Mouse (Mus musculus) limb, embryonic 15.5 days (tissue): ENCODE data around the gene Pdlim3. TPM values are rescaled to one million over a fixed set of nuclear protein-coding genes. Genes with fewer than 3 reads are reported as not detected.

ENCODE experiments used
- ATAC-seq: fragments of 200-750 bp; cut with Nextera tagmentation; 2 replicates; pipeline ENCODE4 v1.8.0; 2017; ENCODE audit warnings: low read depth, moderate TSS enrichment; ENCODE audit not compliant: insufficient number of reproducible peaks, low FRiP score, low TSS enrichment
- H3K27ac ChIP-seq: fragments of 300-500 bp; sonication (generic); 2 replicates; pipeline ENCODE4 v1.5.1; 2015; ENCODE audit warnings: moderate library complexity, mild to moderate bottlenecking, inconsistent platforms
- H3K27me3 ChIP-seq: fragments of 300-500 bp; sonication (generic); 2 replicates; pipeline ENCODE4 v1.6.1; 2015; ENCODE audit warnings: inconsistent platforms
- H3K36me3 ChIP-seq: fragments of 300-500 bp; sonication (generic); 2 replicates; pipeline ENCODE4 v1.6.1; 2015; ENCODE audit warnings: inconsistent platforms
- H3K4me1 ChIP-seq: fragments of 300-500 bp; sonication (generic); 2 replicates; pipeline ENCODE4 v1.6.1; 2015; ENCODE audit warnings: inconsistent platforms
- H3K4me2 ChIP-seq: fragments of 300-500 bp; sonication (generic); 2 replicates; pipeline ENCODE4 v1.6.1; 2015; ENCODE audit warnings: mild to moderate bottlenecking, inconsistent platforms
- H3K4me3 ChIP-seq: fragments of 300-500 bp; sonication (generic); 2 replicates; pipeline ENCODE4 v1.5.1; 2015; ENCODE audit warnings: mild to moderate bottlenecking, inconsistent platforms
- H3K9ac ChIP-seq: fragments of 300-500 bp; sonication (generic); 2 replicates; pipeline ENCODE4 v1.6.1; 2015; ENCODE audit warnings: inconsistent platforms
- H3K9me3 ChIP-seq: fragments of 300-500 bp; sonication (generic); 2 replicates; pipeline ENCODE4 v1.6.1; 2016; ENCODE audit warnings: inconsistent platforms
- WGBS: fragments of 180-500 bp; shearing (Covaris S2); methylation state at CpG from one replicate; pipeline ENCODE4 v1.1.7; 2015; 5-methylcytosine and 5-hydroxymethylcytosine counted together
- polyA plus RNA-seq: library from polyadenylated mRNA; unstranded; fragments of >200 nt; fragmentation: Nextera tagmentation; extraction: Ambion mirVana; gene quantifications from 2 replicates; pipeline ENCODE4 v1.2.1, GENCODE M21; 2015

The Pdlim3 gene
- polyA plus RNA-seq, 1 experiment from 2014 or later: 83.4 TPM

DNA sequence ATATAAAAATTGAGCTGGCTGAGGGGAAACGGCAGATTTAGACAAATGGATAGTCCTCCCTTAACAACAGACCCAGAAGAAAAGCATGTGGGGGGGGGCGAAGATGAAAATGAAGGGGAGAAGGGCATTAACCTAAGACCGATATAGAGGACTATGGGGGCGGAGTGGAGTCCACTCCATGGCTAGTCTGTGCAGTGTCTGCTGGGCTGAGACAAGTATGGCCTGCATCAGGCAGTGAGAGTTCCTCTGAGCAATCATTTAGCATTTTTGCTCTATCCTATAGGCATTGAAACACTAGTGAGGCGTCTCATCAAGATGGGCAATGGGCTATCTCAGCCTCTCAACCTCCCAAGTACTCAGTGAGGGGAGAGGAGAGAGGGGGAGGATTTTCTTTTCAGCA is 8.9 kb upstream of the Pdlim3 start:
- Histone ChIP-seq H3K27ac (no peak overlapping the region), H3K4me3 (no peak overlapping the region), H3K9me3 (no peaks in the 10 kb centered on the region), H3K9ac (no peak overlapping the region), H3K27me3 (no peaks in the 10 kb centered on the region), H3K36me3 (no peaks in the 10 kb centered on the region), H3K4me1 (peaks cover 25% of the 10 kb centered on the region), H3K4me2 (no peak overlapping the region)
- ATAC-seq: no peak
- 75% methylated on average over 5 of the region's 5 CpGs for WGBS

DNA sequence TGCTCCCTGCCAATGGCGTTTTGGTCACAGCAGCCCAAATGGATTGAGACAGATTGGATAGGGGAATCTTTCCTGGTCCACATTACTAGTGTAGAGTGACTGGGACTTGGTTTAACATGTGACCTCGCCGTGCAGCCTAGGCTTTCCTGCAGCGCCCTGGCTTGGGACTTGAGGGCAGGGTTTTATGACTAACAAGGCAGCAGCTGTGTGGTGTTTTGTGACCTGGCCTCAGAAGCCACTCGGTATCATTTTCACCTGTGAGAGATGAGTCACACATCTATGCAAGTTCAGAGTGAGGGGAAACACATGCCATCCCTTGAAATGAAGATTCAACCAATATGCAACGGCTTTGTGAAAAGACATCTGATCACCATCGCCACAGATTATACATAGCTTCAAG is 7.6 kb upstream of the Pdlim3 start:
- H3K9ac ChIP-seq: no peak overlapping the region
- no peaks in the 10 kb centered on the region for H3K36me3 ChIP-seq
- H3K9me3 ChIP-seq: no peaks in the 10 kb centered on the region
- H3K27ac ChIP-seq: no peak overlapping the region
- no peak overlapping the region for H3K4me2 ChIP-seq
- 79% methylated on average over 7 of the region's 7 CpGs for WGBS
- no peak for ATAC-seq
- H3K4me1 ChIP-seq: peaks cover 16% of the 10 kb centered on the region
- H3K27me3 ChIP-seq: no peaks in the 10 kb centered on the region
- no peak overlapping the region for H3K4me3 ChIP-seq

DNA sequence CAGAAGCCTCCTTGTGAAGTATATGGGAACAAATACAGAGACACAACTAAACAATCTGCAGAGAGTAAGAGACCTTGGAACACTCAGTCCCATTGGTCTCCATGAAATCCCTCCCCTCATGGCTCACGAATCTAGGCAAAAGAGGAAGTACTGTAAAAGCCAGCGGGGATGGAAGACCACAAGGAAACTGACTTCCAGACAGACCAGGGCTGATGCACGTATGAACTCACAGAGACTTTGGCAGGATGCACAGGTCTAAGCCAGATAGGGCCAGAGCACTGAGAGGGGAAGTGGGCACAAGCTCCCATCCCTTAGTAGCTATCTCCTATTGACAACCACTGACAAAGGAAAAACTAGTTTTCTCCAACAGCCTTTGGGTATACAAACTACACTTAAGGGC is 4.8 kb upstream of the Pdlim3 start:
- Histone ChIP-seq H3K9ac (no peak overlapping the region), H3K36me3 (no peaks in the 10 kb centered on the region), H3K4me1 (peaks cover 17% of the 10 kb centered on the region), H3K4me2 (no peak overlapping the region), H3K27me3 (peaks cover 3% of the 10 kb centered on the region; the same call in 1 of the 2 replicates), H3K4me3 (no peak overlapping the region), H3K9me3 (no peaks in the 10 kb centered on the region), H3K27ac (no peak overlapping the region)
- WGBS: 86% methylated on average over 3 of the region's 3 CpGs
- ATAC-seq: no peak

DNA sequence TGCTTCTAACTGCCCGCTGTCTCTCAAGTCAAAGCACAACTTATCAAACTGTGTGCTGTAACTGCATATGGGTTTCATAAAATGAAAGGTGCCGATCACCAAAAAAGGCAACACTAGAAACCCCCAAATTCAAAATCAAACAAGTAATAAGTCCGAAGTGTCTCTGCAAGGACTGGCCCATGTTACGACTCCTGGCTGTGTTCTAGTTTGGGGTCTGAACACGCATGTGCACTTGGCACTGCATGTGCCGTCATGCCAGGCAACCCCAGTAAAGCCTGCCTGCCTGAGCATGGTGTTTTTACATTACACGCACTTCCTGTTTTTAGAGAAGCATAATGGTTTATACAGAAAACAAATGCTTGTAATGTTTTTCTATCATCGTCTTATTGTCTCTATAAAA is 3.5 kb upstream of the Pdlim3 start:
- H3K36me3 ChIP-seq: no peaks in the 10 kb centered on the region
- H3K4me2 ChIP-seq: no peak overlapping the region
- peaks cover 3% of the 10 kb centered on the region; the same call in 1 of the 2 replicates for H3K27me3 ChIP-seq
- H3K27ac ChIP-seq: no peak overlapping the region
- no peaks in the 10 kb centered on the region for H3K9me3 ChIP-seq
- ATAC-seq: no peak
- no peak overlapping the region for H3K9ac ChIP-seq
- H3K4me1 ChIP-seq: peaks cover 13% of the 10 kb centered on the region
- WGBS: 79% methylated on average over 8 of the region's 8 CpGs
- H3K4me3 ChIP-seq: no peak overlapping the region

DNA sequence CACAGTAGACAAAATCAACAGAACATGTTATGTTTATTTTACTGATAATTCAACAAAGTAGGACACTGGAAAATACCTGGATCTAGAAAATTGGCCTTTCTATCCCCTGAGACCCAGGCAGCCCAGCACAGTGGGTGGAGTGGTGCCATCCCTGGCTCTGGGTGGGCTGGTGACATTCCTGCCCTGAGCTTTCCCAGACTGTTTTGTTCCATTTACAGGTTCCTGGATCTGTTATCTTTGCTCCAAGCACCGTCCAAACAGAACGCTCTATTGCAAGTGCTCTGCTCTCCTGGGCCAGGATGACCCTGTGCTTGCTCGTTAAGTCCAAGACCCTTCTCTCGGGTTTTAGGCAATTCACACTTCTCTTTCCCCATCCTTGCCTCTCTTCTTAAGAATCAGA is 1.5 kb upstream of the Pdlim3 start:
- Histone ChIP-seq H3K4me3 (no peak overlapping the region), H3K27me3 (peaks cover 3% of the 10 kb centered on the region; the same call in 1 of the 2 replicates), H3K9me3 (no peaks in the 10 kb centered on the region), H3K27ac (no peak overlapping the region), H3K36me3 (no peaks in the 10 kb centered on the region), H3K4me1 (peaks cover 12% of the 10 kb centered on the region), H3K9ac (no peak overlapping the region), H3K4me2 (no peak overlapping the region)
- WGBS: 49% methylated on average over 4 of the region's 4 CpGs
- ATAC-seq: no peak

DNA sequence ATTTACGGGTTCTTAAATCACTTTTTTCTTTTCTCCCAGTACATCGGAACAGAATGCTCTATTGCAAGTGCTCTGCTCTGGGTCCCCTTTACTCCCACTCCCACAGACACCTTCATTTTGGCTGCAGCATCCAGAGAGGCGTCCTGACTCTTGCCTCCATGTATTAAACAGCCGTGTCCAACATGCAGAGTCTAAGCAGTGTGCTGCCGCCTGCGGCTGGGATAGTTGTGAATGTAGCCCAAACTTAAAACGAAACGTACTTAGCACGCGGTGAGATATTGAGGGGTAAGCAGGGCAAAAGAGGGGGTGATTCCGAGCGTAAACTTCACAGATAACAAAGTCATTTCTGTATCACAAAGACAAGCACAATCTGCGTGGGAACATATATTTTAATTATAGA is 709 bp upstream of the Pdlim3 start:
- Histone ChIP-seq H3K27ac (no peak overlapping the region), H3K9ac (no peak overlapping the region)
- no peak for ATAC-seq

DNA sequence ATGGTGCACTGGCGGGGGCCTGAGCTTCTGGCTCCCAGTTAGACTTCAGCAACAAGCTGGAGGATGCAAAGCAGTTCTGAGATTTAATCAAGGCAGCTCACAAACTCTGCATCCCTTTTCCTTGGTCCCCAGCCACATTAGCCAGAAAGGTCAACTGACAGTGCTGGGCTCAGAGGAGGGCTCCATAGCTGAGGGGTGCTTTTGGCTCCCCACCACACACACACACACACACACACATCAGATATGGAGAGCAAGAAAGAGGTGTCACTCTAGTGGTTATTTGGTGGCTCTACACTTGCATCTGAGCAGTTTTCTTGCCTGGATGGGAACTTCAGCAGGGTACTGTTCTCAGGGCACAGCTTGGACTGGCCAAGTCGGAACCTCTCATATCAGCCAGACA is 514 bp downstream of the Pdlim3 start:
- Histone ChIP-seq H3K4me1 (peaks cover 12% of the 10 kb centered on the region), H3K4me3 (peak overlapping the region; percentile 42), H3K27ac (peak overlapping the region; percentile 54), H3K9me3 (no peaks in the 10 kb centered on the region), H3K4me2 (peak overlapping the region; percentile 74), H3K27me3 (peaks cover 3% of the 10 kb centered on the region; the same call in 1 of the 2 replicates), H3K36me3 (no peaks in the 10 kb centered on the region), H3K9ac (peak overlapping the region; percentile 41; the same call in 1 of the 2 replicates)
- ATAC-seq: no peak; the same call in 1 of the 2 replicates
- 27% methylated on average over 2 of the region's 2 CpGs for WGBS

More for the DNA sequence above, 709 bp upstream of the Pdlim3 start:
- H3K4me2 ChIP-seq: peak overlapping the region; percentile 74
- no peaks in the 10 kb centered on the region for H3K9me3 ChIP-seq
- peak overlapping the region; percentile 42 for H3K4me3 ChIP-seq
- peaks cover 12% of the 10 kb centered on the region for H3K4me1 ChIP-seq
- no peaks in the 10 kb centered on the region for H3K36me3 ChIP-seq
- 4% methylated on average over 13 of the region's 13 CpGs for WGBS
- peaks cover 3% of the 10 kb centered on the region; the same call in 1 of the 2 replicates for H3K27me3 ChIP-seq

DNA sequence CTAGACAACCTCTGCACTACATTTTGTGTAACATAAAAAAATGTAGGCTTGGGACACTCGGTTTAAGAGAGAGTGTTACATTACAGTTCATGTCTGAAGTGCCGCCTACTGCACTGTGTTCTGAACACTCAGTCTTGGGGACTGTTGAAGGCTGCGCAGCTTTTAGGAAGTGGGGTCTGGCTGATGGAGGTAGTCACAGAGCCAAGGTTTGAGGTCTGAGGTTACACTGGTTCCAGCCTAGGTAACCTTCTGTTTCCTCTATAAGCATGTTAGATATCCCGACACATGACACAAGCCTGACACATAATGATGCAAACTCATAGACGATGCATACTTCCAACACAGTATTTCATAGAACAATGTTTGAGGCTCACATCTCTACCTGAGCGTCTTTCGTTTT is 4.5 kb downstream of the Pdlim3 start:
- WGBS: 87% methylated on average over 7 of the region's 7 CpGs
- Histone ChIP-seq H3K9me3 (no peaks in the 10 kb centered on the region), H3K27ac (no peak overlapping the region), H3K9ac (no peak overlapping the region), H3K4me3 (no peak overlapping the region), H3K27me3 (no peaks in the 10 kb centered on the region), H3K4me2 (no peak overlapping the region), H3K36me3 (no peaks in the 10 kb centered on the region), H3K4me1 (peaks cover 7% of the 10 kb centered on the region)
- no peak for ATAC-seq

DNA sequence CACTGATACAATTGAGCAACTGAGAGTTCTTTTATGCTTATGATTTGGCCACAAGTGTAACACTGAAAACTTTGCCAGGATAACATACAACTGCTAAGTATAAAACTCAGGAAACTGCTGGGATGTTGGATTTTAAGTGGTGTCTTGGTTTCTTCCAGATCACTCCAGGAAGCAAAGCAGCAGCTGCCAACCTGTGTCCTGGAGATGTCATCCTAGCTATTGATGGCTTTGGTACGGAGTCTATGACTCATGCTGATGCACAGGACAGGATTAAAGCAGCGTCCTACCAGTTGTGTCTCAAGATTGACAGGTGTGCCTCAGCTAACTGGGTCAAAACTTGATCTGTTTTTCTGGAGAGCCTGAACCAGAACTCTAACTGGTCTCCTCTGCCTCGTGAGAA is 11.3 kb downstream of the Pdlim3 start:
- Histone ChIP-seq H3K4me3 (no peak overlapping the region), H3K9me3 (no peaks in the 10 kb centered on the region), H3K27me3 (no peaks in the 10 kb centered on the region), H3K36me3 (no peaks in the 10 kb centered on the region), H3K27ac (no peak overlapping the region), H3K4me2 (no peak overlapping the region), H3K9ac (no peak overlapping the region), H3K4me1 (no peaks in the 10 kb centered on the region)
- ATAC-seq: no peak
- WGBS: 83% methylated on average over 3 of the region's 3 CpGs

DNA sequence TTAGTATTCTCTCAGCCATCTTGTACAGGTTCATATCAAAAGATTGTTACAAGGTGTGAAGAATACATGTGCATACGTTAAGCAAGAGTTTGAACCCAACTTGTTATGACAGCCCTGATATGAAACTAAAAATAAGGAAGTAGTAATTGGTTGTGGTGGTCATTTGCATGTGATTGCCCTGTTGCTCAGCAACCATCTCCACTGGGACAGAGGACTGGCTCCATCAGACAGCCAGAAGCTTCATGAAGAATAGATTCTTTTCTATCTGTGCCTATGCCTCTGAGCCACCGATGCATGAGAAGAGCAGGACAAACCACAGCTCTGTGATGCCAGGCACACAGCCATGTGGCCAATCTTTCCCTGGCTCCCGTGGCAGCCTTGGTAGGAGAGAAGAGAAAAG is 14.5 kb downstream of the Pdlim3 start:
- Histone ChIP-seq H3K27ac (no peak overlapping the region), H3K9ac (no peak overlapping the region), H3K4me2 (no peak overlapping the region), H3K9me3 (no peaks in the 10 kb centered on the region), H3K27me3 (no peaks in the 10 kb centered on the region), H3K36me3 (no peaks in the 10 kb centered on the region), H3K4me3 (no peak overlapping the region), H3K4me1 (no peaks in the 10 kb centered on the region; the same call in 1 of the 2 replicates)
- no peak for ATAC-seq
- WGBS: 90% methylated on average over 3 of the region's 3 CpGs

DNA sequence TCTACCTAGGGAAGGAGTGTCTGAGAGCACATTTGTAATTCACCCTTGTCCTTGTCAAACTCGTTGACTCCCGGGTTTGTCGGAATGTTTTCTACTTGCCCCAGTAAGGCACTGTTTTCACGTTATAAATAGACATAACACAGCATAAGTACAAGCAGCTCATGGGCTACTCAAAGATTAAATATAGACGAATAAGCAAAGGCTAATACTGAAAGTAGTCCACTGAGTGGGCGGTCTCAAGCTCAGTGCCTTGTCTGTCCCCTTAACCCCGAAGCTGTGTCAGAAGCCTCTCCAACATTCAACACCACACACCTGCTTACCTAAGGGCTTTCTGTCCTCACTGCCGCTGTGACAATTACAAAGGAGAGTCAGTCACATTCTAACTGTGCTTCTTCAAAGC is 16.4 kb downstream of the Pdlim3 start:
- H3K27me3 ChIP-seq: no peaks in the 10 kb centered on the region
- H3K4me3 ChIP-seq: no peak overlapping the region
- WGBS: 74% methylated on average over 8 of the region's 8 CpGs
- H3K4me2 ChIP-seq: no peak overlapping the region
- no peak for ATAC-seq
- no peak overlapping the region for H3K27ac ChIP-seq
- H3K4me1 ChIP-seq: no peaks in the 10 kb centered on the region; the same call in 1 of the 2 replicates
- no peaks in the 10 kb centered on the region for H3K36me3 ChIP-seq
- H3K9me3 ChIP-seq: no peaks in the 10 kb centered on the region
- H3K9ac ChIP-seq: no peak overlapping the region

DNA sequence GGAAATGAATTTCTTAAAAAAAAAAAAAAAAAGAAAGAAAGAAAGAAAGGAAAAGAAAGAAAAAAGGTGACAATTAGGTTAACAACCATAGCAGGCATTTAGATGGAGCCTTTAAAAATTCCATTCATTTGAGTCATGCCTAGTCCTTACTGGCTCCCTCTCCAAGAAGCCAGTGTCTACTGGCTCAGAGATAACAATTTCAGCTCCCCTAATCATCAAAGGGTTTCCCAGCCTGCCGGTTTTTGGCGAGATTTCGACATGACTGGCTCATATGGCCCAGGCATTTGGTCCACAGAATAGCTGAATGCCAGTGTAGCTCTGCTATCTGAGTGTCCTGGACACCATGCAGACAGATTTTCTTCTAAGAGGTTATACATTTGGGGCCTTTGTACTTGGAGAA is 18.4 kb downstream of the Pdlim3 start:
- no peak overlapping the region for H3K4me2 ChIP-seq
- no peak overlapping the region for H3K9ac ChIP-seq
- H3K4me3 ChIP-seq: no peak overlapping the region
- no peak for ATAC-seq
- H3K27me3 ChIP-seq: no peaks in the 10 kb centered on the region
- H3K27ac ChIP-seq: no peak overlapping the region
- H3K36me3 ChIP-seq: no peaks in the 10 kb centered on the region
- H3K4me1 ChIP-seq: no peaks in the 10 kb centered on the region; the same call in 1 of the 2 replicates
- 10% methylated on average over 3 of the region's 3 CpGs for whole genome bisulfite sequencing
- H3K9me3 ChIP-seq: no peaks in the 10 kb centered on the region
